Mouse (Mus musculus) gastrocnemius, postnatal 4 days (tissue): Measurements from ENCODE around the gene Ciapin1. TPM values are rescaled to one million over a fixed set of nuclear protein-coding genes. Genes with fewer than 3 reads are reported as not detected.

ENCODE experiments used
- DNase-seq, 2 experiments: peaks; one replicate each; pipeline ENCODE4 v3.0.0; 2021 to 2022; ENCODE audit warnings: low spot score in 2 of 2, mixed read lengths in 2 of 2
- total RNA-seq, 2 experiments: library from RNA; stranded (reverse); gene quantifications; 2 replicates each; pipeline ENCODE4 v1.2.3; 2021

Gene Ciapin1
- total RNA-seq, 2 experiments from 2014 or later, result 39.0 to 41.3 TPM

GRCm38 (mm10) chr8:94781155-94781837, 56.9 kb downstream of the Ciapin1 start:
- DNase-seq, result no peak

- DNase-seq, result no peak
Observed at GRCm38 (mm10) chr8:94780491-94781154, 57.5 kb downstream of the Ciapin1 start.

GRCm38 (mm10) chr8:94779534-94780294, 58.4 kb downstream of the Ciapin1 start:
- no peak for DNase-seq

GRCm38 (mm10) chr8:94778895-94779533, 59.1 kb downstream of the Ciapin1 start:
- DNase-seq, result no peak

- DNase-seq, result no peak
Observed at GRCm38 (mm10) chr8:94778473-94778872, 59.7 kb downstream of the Ciapin1 start.

- DNase-seq, result no peak
Observed at GRCm38 (mm10) chr8:94778036-94778435, 60.1 kb downstream of the Ciapin1 start.

- no peak for DNase-seq
Observed at GRCm38 (mm10) chr8:94776346-94776745, 61.8 kb downstream of the Ciapin1 start.

- DNase-seq, result no peak
Observed at GRCm38 (mm10) chr8:94774601-94775000, 63.6 kb downstream of the Ciapin1 start.

- no peak for DNase-seq
Observed at GRCm38 (mm10) chr8:94773700-94774171, 64.4 kb downstream of the Ciapin1 start.

- DNase-seq, result no peak
Observed at GRCm38 (mm10) chr8:94773048-94773447, 65.1 kb downstream of the Ciapin1 start.

GRCm38 (mm10) chr8:94771941-94772670, 66.1 kb downstream of the Ciapin1 start, which contains the start of gene Cx3cl1:
Cx3cl1 (plus strand) TSS chr8:94772009.
- peak; percentile 31 to 37 for DNase-seq

GRCm38 (mm10) chr8:94770945-94771344, 67.2 kb downstream of the Ciapin1 start:
- DNase-seq, result no peak

Other genes starting within 250 kb of the Ciapin1 start
- 10 to 100 TPM; 20.2 to 22.7 TPM for gene Rspry1, start 236.4 kb downstream of the Ciapin1 start, total RNA-seq
- gene Fam192a, start 236.4 kb downstream of the Ciapin1 start, total RNA-seq, result 10 to 100 TPM; 27.1 to 33.0 TPM
- 10 to 100 TPM; 70.9 to 77.7 TPM for gene Arl2bp, start 171.8 kb downstream of the Ciapin1 start, total RNA-seq
- gene Pllp, start 142.1 kb downstream of the Ciapin1 start, total RNA-seq, result 1 to 10 TPM; 7.1 TPM
- gene Ccl22, start 92.8 kb downstream of the Ciapin1 start, total RNA-seq, result not detected
- 1 to 10 TPM; 2.1 to 2.3 TPM for gene Cx3cl1, start 66.3 kb downstream of the Ciapin1 start, total RNA-seq
- not detected for gene Ccl17, start 27.9 kb downstream of the Ciapin1 start, total RNA-seq
- 100 to 1,000 TPM; 179 to 186 TPM for gene Coq9, start within 50 bp of the Ciapin1 start, total RNA-seq
- 10 to 100 TPM; 48.8 to 54.0 TPM for gene Polr2c, start 19.1 kb upstream of the Ciapin1 start, total RNA-seq
- 10 to 100 TPM; 15.7 to 15.9 TPM for gene Dok4, start 38.0 kb upstream of the Ciapin1 start, total RNA-seq
- gene Ccdc102a, start 79.7 kb upstream of the Ciapin1 start, total RNA-seq, result 10 to 100 TPM; 23.9 to 24.5 TPM
- gene Adgrg5, start 85.3 kb upstream of the Ciapin1 start, total RNA-seq, result under 1 TPM; 0.15 to 0.18 TPM
- 10 to 100 TPM in 1 of 2 experiments, 1 to 10 TPM in 1; 9.6 to 10.0 TPM for gene Adgrg1, start 136.4 kb upstream of the Ciapin1 start, total RNA-seq
- gene Adgrg3, start 179.3 kb upstream of the Ciapin1 start, total RNA-seq, result 1 to 10 TPM in 1 of 2 experiments, under 1 TPM in 1; 0.96 to 1.4 TPM
- gene Drc7, start 216.7 kb upstream of the Ciapin1 start, total RNA-seq, result not detected
- gene Katnb1, start 242.8 kb upstream of the Ciapin1 start, total RNA-seq, result 10 to 100 TPM; 13.3 to 13.8 TPM